Mouse (Mus musculus): ENCODE measurements around the gene Etv6.

The Etv6 gene

GRCm38 (mm10) chr6:134045092-134045868 is 9.8 kb downstream of the Etv6 start:
- no peak for DNase-seq (ENCODE audit: low spot score)

- DNase-seq (ENCODE audit: low spot score) = no peak
These were observed 10.6 kb downstream of the Etv6 start for GRCm38 (mm10) chr6:134046136-134046535.

- DNase-seq (ENCODE audit: low spot score) = no peak
These were observed 11.7 kb downstream of the Etv6 start for GRCm38 (mm10) chr6:134047249-134047648.

GRCm38 (mm10) chr6:134047974-134048373 is 12.5 kb downstream of the Etv6 start:
- no peak for DNase-seq (ENCODE audit: low spot score)

- DNase-seq (ENCODE audit: low spot score) = no peak
These were observed 13.5 kb downstream of the Etv6 start for GRCm38 (mm10) chr6:134048965-134049364.

- no peak for DNase-seq (ENCODE audit: low spot score)
These were observed 15.0 kb downstream of the Etv6 start for GRCm38 (mm10) chr6:134050466-134050865.

GRCm38 (mm10) chr6:134051950-134052349 is 16.4 kb downstream of the Etv6 start:
- DNase-seq (ENCODE audit: low spot score) = no peak

- no peak for DNase-seq (ENCODE audit: low spot score)
These were observed 17.6 kb downstream of the Etv6 start for GRCm38 (mm10) chr6:134053146-134053545.

- DNase-seq (ENCODE audit: low spot score) = no peak
These were observed 18.1 kb downstream of the Etv6 start for GRCm38 (mm10) chr6:134053566-134053965.

GRCm38 (mm10) chr6:134055588-134055987 is 20.1 kb downstream of the Etv6 start:
- DNase-seq (ENCODE audit: low spot score) = no peak

- DNase-seq (ENCODE audit: low spot score) = no peak
These were observed 23.0 kb downstream of the Etv6 start for GRCm38 (mm10) chr6:134058451-134058850.

GRCm38 (mm10) chr6:134058886-134059551 is 23.5 kb downstream of the Etv6 start:
- no peak for DNase-seq (ENCODE audit: low spot score)

GRCm38 (mm10) chr6:134059552-134059891 is 24.0 kb downstream of the Etv6 start:
- DNase-seq (ENCODE audit: low spot score) = no peak

- no peak for DNase-seq (ENCODE audit: low spot score)
These were observed 24.5 kb downstream of the Etv6 start for GRCm38 (mm10) chr6:134060036-134060435.

- no peak for DNase-seq (ENCODE audit: low spot score)
These were observed 25.3 kb downstream of the Etv6 start for GRCm38 (mm10) chr6:134060811-134061210.

- no peak for DNase-seq (ENCODE audit: low spot score)
These were observed 29.7 kb downstream of the Etv6 start for GRCm38 (mm10) chr6:134065018-134065725.

- no peak for DNase-seq (ENCODE audit: low spot score)
These were observed 30.6 kb downstream of the Etv6 start for GRCm38 (mm10) chr6:134066112-134066511.

- no peak for DNase-seq (ENCODE audit: low spot score)
These were observed 31.5 kb downstream of the Etv6 start for GRCm38 (mm10) chr6:134066996-134067395.

- no peak for DNase-seq (ENCODE audit: low spot score)
These were observed 32.0 kb downstream of the Etv6 start for GRCm38 (mm10) chr6:134067536-134067935.

- no peak for DNase-seq (ENCODE audit: low spot score)
These were observed 36.9 kb downstream of the Etv6 start for GRCm38 (mm10) chr6:134072439-134072838.

- no peak for DNase-seq (ENCODE audit: low spot score)
These were observed 37.4 kb downstream of the Etv6 start for GRCm38 (mm10) chr6:134072906-134073305.

GRCm38 (mm10) chr6:134074353-134074752 is 38.9 kb downstream of the Etv6 start:
- no peak for DNase-seq (ENCODE audit: low spot score)

GRCm38 (mm10) chr6:134075031-134075430 is 39.5 kb downstream of the Etv6 start:
- DNase-seq (ENCODE audit: low spot score) = no peak
